Mouse (Mus musculus): ENCODE data around the gene Hist1h2bf.
"Not testable (repeated sequence)": the region's sequence is repeated elsewhere in the genome, so short reads cannot be mapped to it uniquely, and the experiment has no call there.

Gene Hist1h2bf

DNA sequence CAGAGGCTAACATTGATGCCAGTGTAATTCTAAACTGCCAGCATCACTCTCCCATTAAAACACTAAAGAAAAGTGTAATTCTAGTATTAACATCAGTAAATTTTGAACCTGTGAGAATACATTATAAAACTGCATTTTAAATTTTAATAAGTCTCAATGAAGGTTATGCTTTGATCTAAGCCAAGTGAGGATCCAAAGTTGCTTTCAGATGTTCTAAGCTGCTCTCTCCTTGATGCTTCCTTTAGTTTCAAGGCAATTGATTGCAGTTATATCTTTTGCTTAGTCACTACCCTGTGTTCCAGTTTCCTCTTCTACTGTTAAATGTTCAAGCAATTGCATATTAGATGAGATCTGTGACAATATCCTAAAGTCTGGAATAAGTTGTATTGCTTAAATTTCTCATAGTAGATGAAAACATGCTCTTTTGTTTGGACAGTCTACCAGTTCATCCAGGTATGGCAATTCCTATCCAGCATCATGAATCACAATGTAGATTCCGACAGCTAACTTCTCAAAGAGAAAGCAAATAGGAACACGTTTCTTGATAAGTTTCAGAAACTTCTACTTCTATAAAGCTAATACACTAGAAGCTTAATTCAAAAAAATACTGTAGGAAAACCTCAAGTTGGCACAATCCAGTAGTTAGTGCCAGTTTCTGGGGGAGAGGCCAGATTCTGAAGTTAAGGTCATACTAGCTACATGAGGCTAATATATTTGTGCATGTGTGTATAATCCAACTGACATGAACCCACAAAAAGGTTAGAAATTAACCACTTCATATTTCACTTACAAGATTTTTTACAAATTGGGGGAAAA is 1.6 kb downstream of the Hist1h2bf start:
- no peak for DNase-seq (ENCODE audit: extremely low read depth, low read depth, low spot score)

- DNase-seq (ENCODE audit: extremely low read depth, low read depth, low spot score) = not testable (repeated sequence)
Measured at GRCm38 (mm10) chr13:23571504-23572217, 2.3 kb downstream of the Hist1h2bf start.

DNA sequence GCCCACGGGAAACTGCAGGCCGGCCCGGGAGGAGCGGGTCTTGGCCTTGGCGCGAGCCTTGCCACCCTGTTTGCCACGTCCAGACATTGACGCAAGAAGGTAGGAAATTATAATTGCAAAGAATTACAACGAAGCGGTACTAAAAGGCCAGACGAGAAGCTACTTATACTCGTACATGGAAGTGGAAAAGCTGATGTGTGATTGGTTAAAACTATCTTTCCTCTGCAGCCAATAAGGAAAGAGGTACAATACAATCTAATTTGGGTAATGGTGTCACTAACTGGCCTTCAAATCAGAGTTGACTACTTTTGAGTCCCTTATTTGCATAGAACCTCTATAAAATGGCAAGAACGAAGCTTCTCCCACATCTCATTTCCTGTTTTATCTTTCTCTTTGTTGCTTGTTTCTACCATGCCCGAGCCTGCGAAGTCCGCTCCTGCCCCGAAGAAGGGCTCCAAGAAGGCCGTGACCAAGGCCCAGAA is 2.9 kb downstream of the Hist1h2bf start, which contains the start of the genes Hist1h2ae and Hist1h2bg:
TSS of gene Hist1h2ae (minus strand) at position 199 of the 482 bp plus-strand sequence.
TSS of gene Hist1h2bg (plus strand) at position 375 of the 482 bp plus-strand sequence.
- peak; percentile 97 for DNase-seq (ENCODE audit: extremely low read depth, low read depth, low spot score)

DNA sequence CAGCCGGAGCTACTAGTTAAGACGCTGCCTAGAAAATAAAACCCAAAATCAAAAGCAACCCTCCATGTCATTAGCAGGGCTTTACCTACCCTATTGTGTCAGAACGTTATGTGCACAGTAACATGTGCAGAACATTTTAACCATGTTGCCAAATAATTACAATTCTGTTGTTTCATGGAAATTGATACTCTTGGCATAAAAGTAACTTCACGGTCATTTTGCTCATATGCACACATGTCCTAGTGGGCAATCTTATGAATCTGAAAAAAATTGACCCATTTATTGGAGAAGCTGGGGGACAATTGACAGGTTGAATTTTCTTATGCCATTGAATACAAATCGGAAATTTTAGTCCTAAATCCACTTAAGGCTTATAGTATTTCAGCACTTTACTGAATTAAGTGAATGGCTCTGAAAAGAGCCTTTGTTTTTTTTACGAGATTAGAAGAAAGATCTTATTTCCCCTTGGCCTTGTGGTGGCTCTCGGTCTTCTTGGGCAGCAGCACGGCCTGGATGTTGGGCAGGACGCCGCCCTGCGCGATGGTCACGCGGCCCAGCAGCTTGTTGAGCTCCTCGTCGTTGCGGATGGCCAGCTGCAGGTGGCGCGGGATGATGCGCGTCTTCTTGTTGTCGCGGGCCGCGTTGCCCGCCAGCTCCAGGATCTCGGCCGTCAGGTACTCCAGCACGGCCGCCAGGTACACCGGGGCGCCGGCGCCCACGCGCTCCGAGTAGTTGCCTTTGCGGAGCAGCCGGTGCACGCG is 3.6 kb downstream of the Hist1h2bf start:
- not testable (repeated sequence) for DNase-seq (ENCODE audit: extremely low read depth, low read depth, low spot score)

DNA sequence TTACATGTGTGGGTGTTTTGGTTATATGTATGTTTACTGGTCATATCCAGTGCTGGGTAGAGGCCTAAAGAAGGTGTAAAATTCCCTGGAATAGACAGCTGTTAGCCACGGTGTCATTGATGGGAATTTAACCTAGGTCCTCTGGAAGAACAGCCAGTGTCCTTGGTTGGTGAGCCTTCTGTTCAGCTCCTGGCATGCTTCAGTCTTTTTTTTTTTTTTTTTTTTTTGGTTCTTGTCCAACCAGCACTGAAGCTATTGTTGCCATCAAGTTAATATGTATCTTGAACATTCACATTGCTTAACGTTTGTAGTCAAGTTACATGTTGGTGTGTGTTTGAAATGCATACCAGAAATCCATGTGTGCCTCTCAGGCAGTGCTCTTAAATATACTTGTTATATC is 9.5 kb downstream of the Hist1h2bf start:
- no peak for DNase-seq (ENCODE audit: extremely low read depth, low read depth, low spot score)

- DNase-seq (ENCODE audit: extremely low read depth, low read depth, low spot score) = no peak
Measured at GRCm38 (mm10) chr13:23562699-23563462, 11.1 kb downstream of the Hist1h2bf start.

- DNase-seq (ENCODE audit: extremely low read depth, low read depth, low spot score) = peak; percentile 92
Measured at GRCm38 (mm10) chr13:23561883-23562659, 11.9 kb downstream of the Hist1h2bf start, which contains the start of gene Hist1h3e. Gene Hist1h3e, minus strand, starts transcription at chr13:23562369.

GRCm38 (mm10) chr13:23561531-23561882 is 12.5 kb downstream of the Hist1h2bf start:
- not testable (repeated sequence) for DNase-seq (ENCODE audit: extremely low read depth, low read depth, low spot score)

- DNase-seq (ENCODE audit: extremely low read depth, low read depth, low spot score) = not testable (repeated sequence)
Measured at GRCm38 (mm10) chr13:23560699-23561098, 13.3 kb downstream of the Hist1h2bf start.

DNA sequence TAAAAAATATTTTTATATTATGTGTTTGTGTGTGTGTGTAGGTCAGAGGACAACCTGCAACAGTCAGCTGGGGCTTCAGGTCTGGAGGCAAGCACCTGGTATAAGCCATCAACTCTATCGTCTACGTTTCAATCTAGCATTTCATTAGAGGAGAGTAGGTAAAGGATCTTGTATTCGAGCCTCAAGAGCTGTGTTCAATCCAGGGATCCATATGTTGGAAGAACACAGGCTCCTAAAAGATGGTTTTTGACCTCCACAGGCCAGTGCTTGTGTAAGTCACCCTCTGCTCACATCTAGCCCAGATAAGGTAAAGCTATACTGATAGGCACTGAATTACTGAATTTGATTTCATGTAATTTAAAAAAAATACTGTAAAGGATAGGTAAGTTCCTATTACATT is 17.1 kb downstream of the Hist1h2bf start:
- DNase-seq (ENCODE audit: extremely low read depth, low read depth, low spot score) = no peak

- DNase-seq (ENCODE audit: extremely low read depth, low read depth, low spot score) = peak; percentile 72
Measured at GRCm38 (mm10) chr13:23555839-23556416, 18.1 kb downstream of the Hist1h2bf start.

DNA sequence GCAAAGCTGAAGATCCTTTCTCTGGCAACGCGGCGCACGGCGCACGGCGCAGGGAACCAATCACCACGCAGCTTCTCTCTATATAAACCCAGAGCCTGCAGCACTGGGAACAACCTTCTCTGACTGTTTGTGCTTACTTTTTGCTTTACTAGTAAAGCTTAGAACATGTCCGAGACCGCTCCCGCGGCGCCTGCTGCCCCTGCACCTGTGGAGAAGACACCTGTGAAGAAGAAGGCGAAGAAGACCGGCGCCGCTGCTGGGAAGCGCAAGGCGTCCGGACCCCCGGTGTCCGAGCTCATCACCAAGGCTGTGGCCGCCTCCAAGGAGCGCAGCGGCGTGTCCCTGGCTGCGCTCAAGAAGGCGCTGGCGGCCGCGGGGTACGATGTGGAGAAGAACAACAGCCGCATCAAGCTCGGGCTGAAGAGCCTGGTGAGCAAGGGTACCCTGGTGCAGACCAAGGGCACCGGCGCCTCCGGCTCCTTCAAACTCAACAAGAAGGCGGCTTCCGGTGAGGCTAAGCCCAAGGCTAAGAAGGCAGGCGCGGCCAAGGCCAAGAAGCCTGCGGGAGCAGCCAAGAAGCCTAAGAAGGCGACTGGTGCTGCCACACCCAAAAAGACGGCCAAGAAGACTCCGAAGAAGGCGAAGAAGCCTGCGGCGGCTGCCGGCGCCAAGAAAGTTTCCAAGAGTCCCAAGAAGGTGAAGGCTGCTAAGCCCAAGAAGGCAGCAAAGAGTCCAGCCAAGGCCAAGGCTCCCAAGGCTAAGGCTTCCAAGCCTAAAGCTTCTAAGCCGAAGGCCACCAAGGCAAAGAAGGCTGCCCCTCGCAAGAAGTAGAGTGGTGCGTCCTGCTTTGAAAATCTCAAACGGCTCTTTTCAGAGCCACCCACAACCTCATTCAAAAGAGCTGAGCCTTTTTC is 18.8 kb downstream of the Hist1h2bf start:
- DNase-seq (ENCODE audit: extremely low read depth, low read depth, low spot score) = no peak

DNA sequence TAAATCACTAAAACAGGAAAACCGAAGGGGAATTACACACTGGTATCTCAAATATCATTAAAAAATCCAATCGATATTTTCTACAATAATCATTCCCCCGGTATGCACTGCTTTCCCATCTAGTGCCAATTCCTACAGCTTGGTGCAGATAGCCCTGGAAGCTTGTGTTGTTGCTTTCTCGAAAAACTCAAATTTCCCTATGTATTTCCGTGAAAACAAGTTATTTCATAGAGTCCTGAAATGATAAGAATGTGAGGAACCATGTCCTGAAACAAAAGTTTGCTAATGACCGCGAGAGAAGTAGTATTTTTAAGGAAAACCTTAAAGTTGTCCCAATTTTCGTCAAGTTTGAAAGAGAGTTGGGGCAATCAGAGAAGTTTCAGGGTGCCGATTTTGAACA is 19.6 kb downstream of the Hist1h2bf start:
- no peak for DNase-seq (ENCODE audit: extremely low read depth, low read depth, low spot score)

DNA sequence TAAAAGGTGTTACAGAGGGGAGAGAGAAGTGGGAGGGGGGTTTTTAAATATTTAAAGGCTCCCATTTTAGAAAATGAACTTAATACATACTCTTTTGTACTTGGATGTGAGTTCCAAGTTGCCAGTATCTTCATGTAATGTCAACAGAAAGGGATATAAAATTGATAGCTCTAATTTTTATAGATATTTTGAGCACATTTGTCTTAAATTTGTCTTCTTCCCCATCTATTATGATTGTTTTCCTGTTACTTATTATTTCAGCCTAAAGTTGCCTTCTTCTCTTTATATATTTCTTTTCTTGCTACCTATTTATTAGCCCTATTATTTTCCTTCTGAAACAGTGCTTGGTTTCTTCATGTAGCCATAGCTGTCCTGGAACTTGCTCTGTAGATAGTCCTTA is 21.0 kb downstream of the Hist1h2bf start, which contains the start of gene Hist1h1d:
TSS of gene Hist1h1d (plus strand) at position 301 of the 400 bp plus-strand sequence.
- no peak for DNase-seq (ENCODE audit: extremely low read depth, low read depth, low spot score)

DNA sequence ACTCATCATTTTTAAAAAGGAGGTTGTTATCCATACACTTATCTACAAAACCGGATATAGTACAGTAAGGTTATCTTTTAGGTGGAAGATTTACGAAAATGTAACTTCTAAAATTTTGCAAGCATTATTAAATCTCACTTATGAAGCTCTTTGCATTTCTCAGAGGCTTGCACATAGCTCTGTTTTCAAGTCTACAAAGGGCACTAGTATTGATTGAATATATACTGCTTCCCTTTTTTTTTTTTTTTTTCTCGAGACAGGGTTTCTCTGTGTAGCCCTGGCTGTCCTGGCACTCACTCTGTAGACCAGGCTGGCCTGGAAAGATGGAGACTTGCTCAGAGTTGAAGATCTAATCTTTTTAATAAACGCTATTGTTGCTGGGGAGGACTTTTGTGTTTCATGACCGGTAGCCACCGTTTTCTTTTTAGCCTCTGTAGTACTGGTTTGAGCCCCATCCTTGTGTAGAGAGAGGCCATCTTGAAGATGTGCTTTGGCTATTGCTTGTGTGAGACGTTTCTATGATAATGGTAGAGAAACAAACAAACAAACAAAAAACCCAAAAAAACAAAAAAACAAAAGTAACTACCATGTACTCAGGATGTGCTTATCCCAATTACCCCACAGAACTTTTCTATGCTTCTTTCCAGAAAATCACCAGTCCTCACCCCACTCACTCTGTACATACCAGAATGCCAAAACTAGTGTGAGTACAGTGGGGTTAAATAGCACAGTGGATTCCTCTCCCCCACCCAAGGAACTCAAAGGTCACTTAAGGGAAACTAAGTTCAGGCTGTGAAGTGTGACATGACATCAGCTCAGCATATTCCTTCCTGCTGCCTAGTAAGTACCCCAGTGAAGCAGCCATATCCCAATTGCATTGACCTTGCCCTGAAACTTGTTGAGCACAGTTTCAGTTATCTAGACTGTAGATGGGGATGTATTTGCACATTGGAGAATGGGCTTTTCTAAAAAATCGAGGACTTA is 21.8 kb downstream of the Hist1h2bf start:
- DNase-seq (ENCODE audit: extremely low read depth, low read depth, low spot score) = no peak

DNA sequence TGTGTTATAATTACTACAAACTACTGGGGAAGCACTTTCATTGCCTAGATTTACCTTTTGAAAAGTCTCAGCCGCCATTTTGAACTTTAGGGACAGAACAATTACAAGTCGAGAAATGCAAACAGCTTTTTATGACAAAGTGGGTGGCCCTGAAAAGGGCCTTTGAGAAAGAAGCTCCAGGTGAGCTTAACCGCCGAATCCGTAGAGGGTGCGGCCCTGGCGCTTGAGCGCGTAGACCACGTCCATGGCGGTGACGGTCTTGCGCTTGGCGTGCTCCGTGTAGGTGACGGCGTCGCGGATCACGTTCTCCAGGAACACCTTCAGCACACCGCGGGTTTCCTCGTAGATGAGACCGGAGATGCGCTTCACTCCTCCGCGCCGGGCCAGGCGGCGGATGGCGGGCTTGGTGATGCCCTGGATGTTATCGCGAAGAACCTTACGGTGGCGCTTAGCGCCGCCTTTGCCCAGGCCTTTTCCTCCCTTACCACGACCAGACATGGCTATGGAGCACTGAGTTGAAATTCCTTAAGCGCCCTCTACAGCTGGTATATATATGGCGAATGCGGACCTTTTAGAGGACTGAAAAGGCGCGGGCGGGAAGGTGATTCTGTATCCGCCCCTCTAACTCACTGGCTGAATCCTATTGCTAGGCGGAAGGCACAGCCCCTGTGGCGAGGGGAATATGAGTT is 22.7 kb downstream of the Hist1h2bf start, which contains the start of gene Hist1h4f:
TSS of gene Hist1h4f (minus strand) at position 503 of the 689 bp plus-strand sequence.
- DNase-seq (ENCODE audit: extremely low read depth, low read depth, low spot score) = not testable (repeated sequence)
